Mouse (Mus musculus): ENCODE measurements at regions not wholly inside any gene's neighbourhood (a gene's known extent, or its start where the extent isn't known, plus 50 kb on each side); places are given as distances from the start of the nearest gene placed in this dataset.

DNA sequence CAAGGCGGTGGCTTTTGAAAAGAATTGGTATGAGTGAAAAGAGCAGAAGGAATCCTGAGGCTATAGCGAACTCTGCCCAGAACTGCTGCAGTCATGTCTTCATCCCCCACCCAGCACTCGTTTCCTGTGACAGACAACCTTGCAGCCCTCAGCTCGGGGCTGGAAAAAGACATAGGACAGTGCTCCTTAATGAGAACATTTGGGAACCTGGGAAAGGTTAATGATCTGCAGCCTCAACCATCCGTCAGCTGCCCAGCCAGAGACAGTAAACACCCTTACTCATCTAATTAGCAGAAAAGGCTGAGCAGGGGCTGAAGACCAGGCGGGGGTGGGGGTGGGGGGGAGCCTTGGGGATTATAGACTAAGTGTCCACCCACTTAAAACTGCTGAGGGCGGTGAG, 76.3 kb upstream of the Arhgap36 start:
- no peak for DNase-seq (ENCODE audit: low read depth)

DNA sequence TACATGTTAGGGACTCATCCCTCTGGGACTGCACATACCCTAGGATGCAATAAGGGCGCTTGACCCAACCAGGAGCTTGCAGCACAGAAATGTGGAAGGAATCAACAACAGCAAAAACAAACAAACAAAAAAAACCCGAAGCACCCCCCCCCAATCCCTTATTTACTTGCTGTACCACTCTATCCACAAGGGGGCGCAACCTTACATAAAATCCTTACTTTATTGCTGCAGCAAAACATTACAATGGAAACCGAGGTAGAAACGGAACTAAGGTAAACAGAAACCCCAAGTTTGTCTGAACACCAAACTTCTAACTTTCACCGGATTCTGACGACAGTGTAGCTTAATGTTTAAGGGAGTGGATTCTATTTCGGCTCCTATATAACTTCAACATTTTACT, 86.7 kb upstream of the Arhgap36 start:
- peak; percentile 44 for DNase-seq (ENCODE audit: low read depth)

DNA sequence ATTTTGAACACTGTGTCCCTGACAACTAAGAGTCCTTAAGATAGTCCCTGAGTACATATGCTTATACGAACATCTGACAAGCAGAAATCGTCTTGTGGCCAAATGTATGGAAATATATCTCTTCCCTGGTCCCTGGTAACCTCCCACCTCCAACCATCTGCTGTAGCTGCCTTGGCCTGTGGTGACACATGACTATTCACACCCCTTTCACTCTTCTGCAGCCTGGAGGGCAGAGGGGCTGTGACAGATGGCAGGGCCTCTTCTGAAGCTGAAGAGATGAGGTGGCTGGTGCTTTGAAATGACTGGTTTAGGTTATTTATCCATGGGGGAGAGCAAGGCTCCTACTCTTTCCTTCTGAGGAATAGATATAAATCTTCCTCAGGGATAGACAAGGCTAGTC, 82.3 kb upstream of the Enox2 start:
- DNase-seq (ENCODE audit: low read depth): no peak

DNA sequence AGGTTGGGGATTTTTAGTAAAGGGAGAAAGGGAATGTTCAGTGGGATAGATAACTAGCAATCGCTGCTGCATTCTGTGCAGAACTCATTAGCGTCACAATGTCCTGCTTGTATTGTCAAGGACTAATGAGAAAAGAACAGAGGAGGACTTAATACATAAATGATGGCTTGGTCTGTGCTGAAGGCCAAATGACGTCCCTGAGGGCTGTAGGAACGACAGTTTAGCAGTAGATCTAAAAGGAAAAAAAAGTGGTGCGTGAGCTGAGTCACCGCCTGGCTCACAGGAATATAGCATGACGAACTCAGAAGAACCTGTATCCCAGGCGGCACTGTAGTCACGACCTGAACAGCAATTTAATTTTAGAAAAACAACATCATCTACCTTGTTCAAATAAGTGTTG, 81.3 kb upstream of the Enox2 start:
- no peak for DNase-seq (ENCODE audit: low read depth)

DNA sequence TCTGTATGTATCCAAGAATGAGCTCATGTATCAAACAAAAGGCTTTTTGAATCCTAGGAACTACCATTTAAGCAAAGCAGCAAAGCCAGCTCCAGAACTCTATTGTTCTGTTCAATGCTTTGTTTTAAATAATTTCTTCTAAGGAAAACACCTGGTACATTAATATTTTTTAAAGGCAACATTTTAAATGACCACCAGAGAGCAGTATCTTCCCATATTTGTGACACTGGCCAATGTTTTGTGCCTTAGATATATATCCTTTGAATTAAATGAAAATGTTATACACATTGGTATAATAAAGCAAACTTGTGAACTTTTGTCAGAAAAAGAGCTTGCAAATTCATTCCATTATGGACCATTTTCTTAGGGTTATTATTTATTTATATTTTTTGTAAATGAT, 58.4 kb upstream of the Enox2 start:
- peak; percentile 16 for DNase-seq (ENCODE audit: low read depth)

Data from NIH3T3 (cell line).